Mouse (Mus musculus): ENCODE measurements at regions not wholly inside any gene's neighbourhood (a gene's known extent, or its start where the extent isn't known, plus 50 kb on each side); places are given as distances from the start of the nearest gene placed in this dataset.
A peak's percentile ranks its signal among the peaks of the same experiment; 100 is the strongest.
"Not testable (repeated sequence)": the region's sequence is repeated elsewhere in the genome, so short reads cannot be mapped to it uniquely, and the experiment has no call there.

DNA sequence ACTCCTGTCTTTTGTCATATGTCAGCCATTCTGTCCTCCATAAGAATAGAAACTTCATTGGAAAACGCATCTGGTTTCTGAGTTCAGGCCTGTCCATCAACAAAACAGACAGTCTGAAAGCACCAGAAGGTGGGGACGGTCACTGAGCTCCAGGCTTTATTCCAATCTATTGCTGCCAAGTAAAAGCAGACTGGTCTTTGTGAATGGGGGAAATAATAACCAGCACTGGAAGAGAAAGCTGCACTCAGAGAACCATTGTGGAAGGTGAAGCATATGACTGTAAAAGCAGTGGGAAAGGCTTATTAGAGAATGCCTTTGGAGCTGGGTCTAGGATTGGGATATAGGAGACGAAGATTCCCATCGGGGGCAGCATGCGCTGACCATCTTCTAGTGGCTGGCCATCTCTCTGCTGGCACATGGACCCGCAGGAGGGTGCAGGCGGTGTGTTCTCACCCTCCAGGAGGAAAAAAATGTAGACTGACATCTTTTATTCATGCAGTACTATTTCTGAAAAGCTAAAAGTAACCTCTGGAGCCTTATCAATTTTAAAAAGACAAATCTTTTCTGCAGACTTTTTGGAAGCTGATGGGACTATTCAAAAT, 1638.0 kb downstream of the Car8 start:
- no peak overlapping the region for H3K27ac ChIP-seq (replicated peaks)
- no peak overlapping the region for H3K9ac ChIP-seq
- H3K9me3 ChIP-seq (replicated peaks), result no peaks in the 10 kb centered on the region
- no peaks in the 10 kb centered on the region for H3K27me3 ChIP-seq
- H3K4me1 ChIP-seq (replicated peaks), result no peaks in the 10 kb centered on the region
- no peak for ATAC-seq (ENCODE audit: insufficient read depth)
- no peaks in the 10 kb centered on the region for H3K36me3 ChIP-seq (replicated peaks)
- no peak overlapping the region for H3K4me2 ChIP-seq
- no peak overlapping the region for H3K4me3 ChIP-seq (replicated peaks)
- 63% methylated on average over 7 of the region's 7 CpGs for WGBS (ENCODE audit: insufficient replicate concordance)

- Histone ChIP-seq H3K27ac (replicated peaks) (no peak overlapping the region), H3K36me3 (replicated peaks) (no peaks in the 10 kb centered on the region), H3K4me2 (no peak overlapping the region), H3K4me1 (replicated peaks) (no peaks in the 10 kb centered on the region), H3K4me3 (replicated peaks) (no peak overlapping the region), H3K27me3 (no peaks in the 10 kb centered on the region), H3K9ac (no peak overlapping the region), H3K9me3 (replicated peaks) (no peaks in the 10 kb centered on the region)
- ATAC-seq (ENCODE audit: insufficient read depth), result no peak
- 32% methylated on average over 1 of the region's 1 CpGs for WGBS (ENCODE audit: insufficient replicate concordance)
Measured at GRCm38 (mm10) chr4:6596321-6596720, 1642.5 kb downstream of the Car8 start.

DNA sequence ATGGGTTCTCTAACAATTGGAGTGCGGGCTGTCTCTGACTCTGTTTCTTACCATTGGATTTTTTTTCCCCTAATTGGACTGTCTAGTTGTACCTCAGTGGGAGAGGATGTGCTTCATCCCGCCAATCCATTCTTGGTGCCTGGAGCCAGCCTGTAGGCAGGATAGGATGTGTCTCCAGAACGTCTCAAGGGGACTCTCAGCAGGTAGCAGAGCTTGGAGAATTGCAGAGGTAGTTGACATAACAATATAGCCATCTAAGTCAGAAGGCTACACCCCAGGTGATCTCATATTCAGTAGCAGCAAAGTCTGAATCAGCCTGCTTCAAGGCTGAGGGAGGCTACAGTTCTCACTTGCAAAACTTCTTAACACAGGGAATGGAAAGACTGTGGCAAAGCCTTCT, 1646.0 kb downstream of the Car8 start:
- not testable (repeated sequence) for H3K27ac ChIP-seq (replicated peaks); H3K36me3 ChIP-seq (replicated peaks); H3K9ac ChIP-seq; H3K4me3 ChIP-seq (replicated peaks); H3K4me2 ChIP-seq; H3K27me3 ChIP-seq; ATAC-seq (ENCODE audit: insufficient read depth); H3K9me3 ChIP-seq (replicated peaks); H3K4me1 ChIP-seq (replicated peaks)
- 49% methylated on average over 3 of the region's 3 CpGs for WGBS (ENCODE audit: insufficient replicate concordance)

GRCm38 (mm10) chr4:6561604-6562357, 1677.1 kb downstream of the Car8 start:
- WGBS (ENCODE audit: insufficient replicate concordance), result 35% methylated on average over 11 of the region's 11 CpGs

GRCm38 (mm10) chr4:6539626-6540025, 1699.2 kb downstream of the Car8 start:
- 69% methylated on average over 5 of the region's 5 CpGs for WGBS (ENCODE audit: insufficient replicate concordance)

More at GRCm38 (mm10) chr4:6561604-6562357, 1677.1 kb downstream of the Car8 start:
- Histone ChIP-seq H3K4me2 (no peak overlapping the region), H3K36me3 (replicated peaks) (no peaks in the 10 kb centered on the region), H3K27me3 (no peaks in the 10 kb centered on the region), H3K27ac (replicated peaks) (no peak overlapping the region), H3K9ac (no peak overlapping the region), H3K4me1 (replicated peaks) (no peaks in the 10 kb centered on the region), H3K4me3 (replicated peaks) (no peak overlapping the region), H3K9me3 (replicated peaks) (no peaks in the 10 kb centered on the region)
- ATAC-seq (ENCODE audit: insufficient read depth), result no peak

DNA sequence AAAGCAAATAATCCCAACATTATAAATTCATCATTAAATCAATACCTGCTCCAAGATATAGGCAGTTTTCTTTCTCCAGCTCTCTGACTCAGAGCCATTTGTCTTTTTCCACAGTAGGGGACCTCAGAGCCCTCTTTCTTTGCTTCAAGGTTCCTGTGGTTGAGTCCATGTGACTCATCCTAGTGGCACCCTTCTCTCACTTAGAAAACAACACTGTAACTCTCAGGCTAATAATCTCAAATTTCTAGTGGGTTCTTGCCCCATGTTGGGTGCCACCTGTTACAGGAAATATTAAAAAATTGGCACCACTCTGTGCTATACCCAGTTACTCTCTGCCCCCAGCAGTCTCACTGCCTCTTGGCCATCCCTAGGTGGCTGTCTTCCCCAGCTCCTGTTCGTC, 1706.4 kb downstream of the Car8 start:
- no peaks in the 10 kb centered on the region for H3K9me3 ChIP-seq (replicated peaks)
- no peak for ATAC-seq (ENCODE audit: insufficient read depth)
- WGBS (ENCODE audit: insufficient replicate concordance), result 49% methylated on average over 1 of the region's 1 CpGs
- no peak overlapping the region for H3K9ac ChIP-seq
- H3K4me2 ChIP-seq, result no peak overlapping the region
- no peak overlapping the region for H3K27ac ChIP-seq (replicated peaks)
- H3K27me3 ChIP-seq, result no peaks in the 10 kb centered on the region
- no peak overlapping the region for H3K4me3 ChIP-seq (replicated peaks)
- no peaks in the 10 kb centered on the region for H3K36me3 ChIP-seq (replicated peaks)
- no peaks in the 10 kb centered on the region for H3K4me1 ChIP-seq (replicated peaks)

More at GRCm38 (mm10) chr4:6539626-6540025, 1699.2 kb downstream of the Car8 start:
- no peak overlapping the region for H3K27ac ChIP-seq (replicated peaks)
- no peaks in the 10 kb centered on the region for H3K27me3 ChIP-seq
- H3K9me3 ChIP-seq (replicated peaks), result no peaks in the 10 kb centered on the region
- H3K4me1 ChIP-seq (replicated peaks), result no peaks in the 10 kb centered on the region
- H3K4me2 ChIP-seq, result no peak overlapping the region
- no peak for ATAC-seq (ENCODE audit: insufficient read depth)
- H3K4me3 ChIP-seq (replicated peaks), result no peak overlapping the region
- no peaks in the 10 kb centered on the region for H3K36me3 ChIP-seq (replicated peaks)
- no peak overlapping the region for H3K9ac ChIP-seq

GRCm38 (mm10) chr4:6517626-6518025, 1721.2 kb downstream of the Car8 start:
- Histone ChIP-seq H3K9ac (no peak overlapping the region), H3K36me3 (replicated peaks) (no peaks in the 10 kb centered on the region), H3K27me3 (no peaks in the 10 kb centered on the region), H3K4me3 (replicated peaks) (no peak overlapping the region), H3K27ac (replicated peaks) (no peak overlapping the region), H3K4me2 (no peak overlapping the region), H3K9me3 (replicated peaks) (no peaks in the 10 kb centered on the region), H3K4me1 (replicated peaks) (no peaks in the 10 kb centered on the region)
- 38% methylated on average over 1 of the region's 1 CpGs for WGBS (ENCODE audit: insufficient replicate concordance)
- no peak for ATAC-seq (ENCODE audit: insufficient read depth)

DNA sequence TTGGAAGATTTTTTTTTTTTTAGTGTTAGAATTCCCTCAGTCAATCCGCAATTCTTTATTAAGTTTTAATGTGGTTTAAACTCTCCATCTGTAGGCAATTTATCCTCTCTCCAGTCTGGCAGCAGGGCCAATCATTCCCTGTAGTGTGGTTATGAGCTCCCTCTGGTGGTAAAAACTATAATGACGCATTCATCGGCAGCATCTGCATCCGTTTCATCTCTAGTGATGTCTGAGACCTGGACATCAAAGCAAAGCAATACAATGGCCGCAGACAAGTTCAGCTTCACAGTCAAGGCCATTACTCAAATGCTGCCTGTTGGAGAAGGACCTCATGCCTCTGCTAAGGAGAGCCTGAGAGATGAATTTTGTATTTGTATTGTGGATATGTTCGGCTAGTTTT, 1721.7 kb upstream of the Impad1 start:
- Histone ChIP-seq H3K4me2 (no peak overlapping the region), H3K4me3 (replicated peaks) (no peak overlapping the region), H3K27ac (replicated peaks) (no peak overlapping the region), H3K9ac (no peak overlapping the region), H3K36me3 (replicated peaks) (no peaks in the 10 kb centered on the region), H3K9me3 (replicated peaks) (no peaks in the 10 kb centered on the region), H3K4me1 (replicated peaks) (no peaks in the 10 kb centered on the region), H3K27me3 (no peaks in the 10 kb centered on the region)
- ATAC-seq (ENCODE audit: insufficient read depth), result no peak
- WGBS (ENCODE audit: insufficient replicate concordance), result 19% methylated on average over 6 of the region's 6 CpGs

GRCm38 (mm10) chr4:6513635-6514034, 1720.5 kb upstream of the Impad1 start:
- WGBS (ENCODE audit: insufficient replicate concordance), result 62% methylated on average over 3 of the region's 3 CpGs
- H3K4me1 ChIP-seq (replicated peaks), result no peaks in the 10 kb centered on the region

GRCm38 (mm10) chr4:6512749-6513364, 1719.7 kb upstream of the Impad1 start:
- WGBS (ENCODE audit: insufficient replicate concordance), result 17% methylated on average over 12 of the region's 12 CpGs
- peak; percentile 56; the same call in 1 of the 2 replicates for ATAC-seq (ENCODE audit: insufficient read depth)
- no peaks in the 10 kb centered on the region for H3K36me3 ChIP-seq (replicated peaks)
- no peaks in the 10 kb centered on the region for H3K9me3 ChIP-seq (replicated peaks)
- H3K4me2 ChIP-seq, result peak overlapping the region; percentile 31
- H3K4me1 ChIP-seq (replicated peaks), result no peaks in the 10 kb centered on the region
- H3K9ac ChIP-seq, result no peak overlapping the region
- H3K27ac ChIP-seq (replicated peaks), result no peak overlapping the region
- H3K27me3 ChIP-seq, result no peaks in the 10 kb centered on the region
- H3K4me3 ChIP-seq (replicated peaks), result no peak overlapping the region

More at GRCm38 (mm10) chr4:6513635-6514034, 1720.5 kb upstream of the Impad1 start:
- no peaks in the 10 kb centered on the region for H3K27me3 ChIP-seq
- no peak overlapping the region for H3K27ac ChIP-seq (replicated peaks)
- no peak overlapping the region for H3K4me2 ChIP-seq
- H3K9me3 ChIP-seq (replicated peaks), result no peaks in the 10 kb centered on the region
- no peak for ATAC-seq (ENCODE audit: insufficient read depth)
- no peak overlapping the region for H3K9ac ChIP-seq
- H3K36me3 ChIP-seq (replicated peaks), result no peaks in the 10 kb centered on the region
- H3K4me3 ChIP-seq (replicated peaks), result no peak overlapping the region

DNA sequence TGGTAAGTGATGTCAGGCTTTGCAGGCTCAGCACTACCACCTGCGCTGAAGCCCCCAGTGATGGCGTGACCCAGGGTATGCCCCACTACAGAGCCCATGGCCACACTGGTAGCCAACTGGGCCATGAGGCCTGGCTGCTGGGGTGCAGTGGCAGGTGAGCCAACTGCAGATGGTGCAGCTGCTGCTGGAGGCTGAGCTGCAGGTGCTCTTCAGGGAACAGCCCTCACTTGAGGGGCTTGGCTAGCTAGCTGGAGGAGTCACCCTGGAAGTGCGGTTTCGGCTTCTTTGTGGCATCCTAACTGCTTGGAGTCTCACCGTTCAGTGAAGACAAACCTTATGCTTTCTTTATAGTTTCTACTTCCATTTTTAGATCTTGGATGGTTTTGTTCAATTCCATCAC, 1714.9 kb upstream of the Impad1 start:
- Histone ChIP-seq H3K27ac (replicated peaks) (no peak overlapping the region), H3K9me3 (replicated peaks) (no peaks in the 10 kb centered on the region), H3K36me3 (replicated peaks) (no peaks in the 10 kb centered on the region), H3K4me3 (replicated peaks) (no peak overlapping the region), H3K4me2 (no peak overlapping the region), H3K9ac (no peak overlapping the region), H3K27me3 (no peaks in the 10 kb centered on the region), H3K4me1 (replicated peaks) (no peaks in the 10 kb centered on the region)
- no peak for ATAC-seq (ENCODE audit: insufficient read depth)
- 78% methylated on average over 5 of the region's 5 CpGs for WGBS (ENCODE audit: insufficient replicate concordance)

Data from liver, embryonic 15.5 days (tissue).